Mouse (Mus musculus): ENCODE measurements around the gene Zfp473. TPM values are rescaled to one million over a fixed set of nuclear protein-coding genes. Genes with fewer than 3 reads are reported as not detected.
A peak's percentile ranks its signal among the peaks of the same experiment; 100 is the strongest.
"Not testable (repeated sequence)": the region's sequence is repeated elsewhere in the genome, so short reads cannot be mapped to it uniquely, and the experiment has no call there.

The Zfp473 gene
- total RNA-seq, 2 experiments from 2014 or later, result 1.1 to 1.3 TPM

DNA sequence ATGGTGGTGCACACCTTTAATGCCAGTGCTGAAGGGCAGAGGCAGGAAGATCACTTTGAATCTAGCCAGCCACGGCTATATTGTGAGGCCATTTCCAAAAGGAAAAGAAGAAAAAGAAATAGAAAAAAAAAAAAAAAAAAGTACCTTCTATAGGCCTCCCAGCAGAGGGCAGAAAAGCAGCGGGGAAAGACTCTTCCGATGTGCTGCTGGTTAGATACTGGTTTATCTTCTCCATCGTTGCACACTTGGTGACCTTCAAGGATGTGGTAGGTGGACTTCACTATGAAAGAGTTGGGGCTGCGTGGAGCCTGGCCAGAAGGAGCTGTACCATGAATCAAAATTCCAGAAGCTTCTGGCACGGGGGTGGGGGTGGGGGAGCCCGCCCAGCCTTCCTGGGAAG lies 26.5 kb downstream of the Zfp473 start:
- DNase-seq (ENCODE audit: low spot score in 2 of 2), result no peak

DNA sequence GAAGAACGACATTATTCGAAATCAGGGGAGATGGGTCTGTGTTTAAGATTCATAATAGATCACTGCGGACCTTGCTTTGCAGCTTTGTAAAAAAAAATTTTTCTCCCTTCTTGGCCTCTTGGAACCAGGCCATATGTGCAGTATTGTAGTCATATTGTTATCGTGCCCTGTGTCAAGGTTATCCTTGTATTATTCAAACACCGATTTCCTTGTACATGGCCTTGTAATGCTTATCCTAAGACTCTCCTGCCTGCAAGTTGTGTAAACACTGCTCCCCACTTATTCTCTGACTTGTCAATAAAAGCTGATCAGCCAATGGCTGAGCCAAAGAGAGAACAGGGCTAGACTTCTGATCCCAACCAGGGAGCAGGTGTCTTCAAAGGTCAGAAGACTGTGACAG lies 28.8 kb downstream of the Zfp473 start:
- no peak for DNase-seq (ENCODE audit: low spot score in 2 of 2)

DNA sequence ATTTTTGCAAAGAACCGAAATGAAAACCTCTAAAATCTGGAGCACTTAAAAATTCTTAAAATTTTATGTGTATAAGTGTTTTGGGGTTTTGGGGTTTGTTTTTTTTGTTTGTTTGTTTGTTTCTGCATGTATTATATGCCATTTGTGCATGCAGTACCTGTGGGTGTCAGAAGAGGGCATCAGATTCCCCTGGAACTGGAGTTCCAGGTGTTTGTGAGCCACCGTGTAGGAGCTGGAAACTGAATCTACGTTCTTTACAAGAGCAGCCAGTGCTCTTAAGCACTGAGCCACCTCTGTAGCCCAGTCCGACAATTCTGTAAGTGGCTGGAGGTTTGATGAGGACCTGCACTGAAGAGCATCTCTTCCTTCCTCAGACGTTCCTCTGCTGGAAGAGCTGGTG lies 41.0 kb downstream of the Zfp473 start:
- DNase-seq (ENCODE audit: low spot score in 2 of 2), result no peak

DNA sequence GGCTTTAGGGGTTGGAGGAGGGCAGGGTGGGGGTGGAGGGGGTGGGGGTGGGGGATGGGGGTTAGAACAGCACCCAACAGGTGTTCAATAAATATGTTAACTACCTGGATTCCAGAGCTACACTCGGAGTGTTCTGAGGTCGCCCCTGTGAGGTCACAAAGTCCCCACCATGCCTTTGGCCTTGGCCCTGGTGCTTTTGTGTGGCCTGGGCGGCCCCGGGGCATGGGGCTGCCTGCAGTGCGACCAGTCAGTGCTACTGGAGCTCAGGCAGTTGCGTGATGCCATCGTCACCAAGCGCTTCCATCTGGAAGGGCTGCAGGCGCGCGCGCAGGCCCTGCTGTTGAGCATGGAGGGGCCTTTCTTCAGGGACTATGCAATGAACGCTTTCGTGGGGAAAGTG lies 42.3 kb downstream of the Zfp473 start, which contains the start of gene Izumo2:
Izumo2 (plus strand) TSS at position 169 of the 400 bp plus-strand sequence.
- DNase-seq (ENCODE audit: low spot score in 2 of 2), result no peak

DNA sequence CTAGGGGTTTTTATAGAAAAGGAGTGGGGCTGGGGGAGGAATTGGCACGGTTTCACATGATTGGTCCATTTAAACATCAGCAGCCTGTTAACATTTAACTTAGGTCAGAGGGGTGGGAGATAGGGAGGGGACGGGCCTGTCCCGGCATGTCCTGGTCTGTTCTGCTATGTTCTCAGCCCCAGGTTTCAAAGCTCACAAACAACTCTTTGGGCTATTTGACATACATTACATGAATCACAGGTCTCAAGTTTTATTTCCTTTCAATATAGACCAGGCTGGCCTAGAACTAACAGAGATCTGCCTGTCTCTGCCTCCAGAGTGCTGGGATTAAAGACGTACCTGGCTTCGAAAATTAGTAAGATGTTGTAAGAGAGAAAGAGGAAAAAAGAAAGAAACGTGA lies 42.8 kb downstream of the Zfp473 start:
- DNase-seq (ENCODE audit: low spot score in 2 of 2), result not testable (repeated sequence)

DNA sequence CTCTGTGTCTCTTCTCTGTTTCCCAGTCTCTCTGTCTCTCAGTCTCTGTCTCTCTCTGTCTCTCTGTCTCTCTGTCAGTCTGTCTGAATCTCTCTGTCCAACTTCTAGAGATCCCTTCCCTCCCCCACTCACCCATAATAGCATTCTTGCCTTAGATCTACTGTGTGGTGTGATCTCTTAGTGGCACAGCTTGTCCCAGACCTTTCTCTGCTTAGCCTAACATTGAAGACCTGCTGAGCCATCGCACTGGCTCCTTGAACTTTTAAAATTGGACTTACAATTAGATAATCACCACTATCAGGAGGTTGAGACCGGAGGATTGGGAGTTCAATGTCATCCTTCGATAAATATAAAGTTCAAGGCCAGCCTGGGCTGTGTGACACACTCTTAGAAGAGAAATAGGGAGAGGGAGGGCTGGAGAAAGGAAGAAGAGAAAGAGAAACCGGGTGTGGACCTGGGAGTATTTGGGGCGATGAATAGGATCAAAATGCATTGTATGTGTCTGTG lies 43.6 kb downstream of the Zfp473 start:
- DNase-seq (ENCODE audit: low spot score in 2 of 2), result no peak

DNA sequence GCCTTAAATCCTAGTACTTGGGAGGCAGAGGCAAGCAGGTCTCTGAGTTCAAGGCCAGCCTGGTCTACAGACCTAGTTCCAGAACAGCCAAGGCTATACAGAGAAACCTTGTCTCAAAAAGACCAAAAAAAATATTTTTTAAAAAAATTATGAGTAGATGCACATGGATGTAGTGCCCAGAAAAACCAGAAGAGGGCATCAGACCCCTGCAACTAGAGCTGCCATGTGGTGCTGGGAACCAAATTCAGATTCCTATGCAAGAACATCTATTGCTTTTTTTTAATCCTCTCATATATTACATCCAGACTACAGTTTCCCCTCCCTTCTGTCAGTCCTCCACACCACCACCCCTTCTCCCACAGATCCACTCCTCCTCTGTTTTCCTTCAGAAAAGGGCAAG lies 44.5 kb downstream of the Zfp473 start:
- no peak for DNase-seq (ENCODE audit: low spot score in 2 of 2)

DNA sequence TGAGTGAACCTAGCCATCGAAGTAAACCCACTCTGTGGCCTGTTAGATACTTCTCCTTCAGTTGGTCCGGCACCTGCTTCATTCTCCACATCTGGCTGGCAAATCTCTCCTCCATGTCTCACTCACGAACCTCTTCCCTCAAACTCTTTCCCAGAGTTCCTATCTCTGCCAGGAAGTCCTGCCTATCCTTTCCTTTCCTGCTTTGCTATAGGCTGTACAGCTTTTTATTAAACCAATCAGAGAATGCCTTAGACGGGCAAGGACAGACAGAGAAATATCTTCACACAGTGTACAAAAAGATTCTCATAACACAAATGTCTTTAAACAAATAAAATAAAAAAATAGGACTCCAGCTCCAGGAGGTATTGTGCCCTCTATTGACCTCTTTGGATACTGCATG lies 45.8 kb downstream of the Zfp473 start:
- DNase-seq (ENCODE audit: low spot score in 2 of 2), result no peak

DNA sequence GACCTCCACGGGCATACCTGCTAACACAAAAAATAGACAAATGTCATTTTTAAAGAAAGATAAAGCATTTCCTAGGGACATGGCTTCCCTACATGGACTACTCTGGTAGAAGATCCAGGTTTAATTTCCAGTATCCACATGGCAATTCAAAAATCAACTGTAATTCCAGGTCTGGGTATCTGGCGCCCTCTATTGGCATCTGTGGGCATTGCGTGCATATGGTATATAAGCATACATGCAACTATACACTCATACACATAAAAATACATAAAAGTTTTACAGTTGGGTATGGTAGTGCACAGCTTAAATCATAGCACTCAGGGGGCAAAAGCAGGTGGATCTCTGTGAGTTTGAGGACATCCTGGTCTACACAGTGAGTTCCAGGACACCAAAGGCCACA lies 46.5 kb downstream of the Zfp473 start:
- no peak for DNase-seq (ENCODE audit: low spot score in 2 of 2)

DNA sequence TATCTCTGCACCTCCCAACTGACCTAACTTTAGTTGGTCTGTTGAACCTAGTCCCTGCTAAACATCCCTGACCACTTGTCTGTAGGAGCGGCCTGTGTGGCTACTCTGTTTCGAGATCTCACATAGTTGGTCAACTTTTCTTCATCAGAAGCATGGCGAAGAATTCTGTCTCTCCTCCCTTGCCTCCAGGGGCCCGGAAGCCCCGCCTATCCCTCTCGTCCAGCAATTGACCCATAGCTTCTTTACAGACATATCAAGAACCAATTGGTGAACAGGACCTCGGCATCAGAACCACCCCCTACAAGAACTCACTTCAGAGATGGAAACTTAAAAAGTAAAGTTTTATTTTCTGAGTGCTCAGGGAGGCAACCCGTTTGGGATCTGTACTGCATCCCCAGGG lies 47.9 kb downstream of the Zfp473 start:
- no peak for DNase-seq (ENCODE audit: low spot score in 2 of 2)

DNA sequence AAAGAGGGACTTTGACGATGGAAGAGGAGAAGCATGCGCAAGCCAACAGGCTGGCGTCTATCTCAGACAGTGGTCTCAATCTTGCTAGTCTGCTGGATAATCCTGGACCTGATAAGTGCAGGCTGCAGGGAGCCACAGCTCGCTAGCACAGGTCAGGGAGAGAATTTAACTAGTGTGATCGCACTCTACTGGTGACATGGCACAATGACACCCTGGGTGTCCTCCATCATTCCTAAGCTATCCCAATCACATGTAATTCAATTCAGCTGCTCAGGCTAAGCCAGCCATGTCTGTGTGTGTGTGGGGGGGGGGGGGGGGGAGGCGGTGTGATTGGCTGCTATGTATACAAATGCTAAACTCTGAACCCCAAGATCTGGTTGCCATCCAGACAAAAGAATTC lies 48.9 kb downstream of the Zfp473 start:
- no peak for DNase-seq (ENCODE audit: low spot score in 2 of 2)

DNA sequence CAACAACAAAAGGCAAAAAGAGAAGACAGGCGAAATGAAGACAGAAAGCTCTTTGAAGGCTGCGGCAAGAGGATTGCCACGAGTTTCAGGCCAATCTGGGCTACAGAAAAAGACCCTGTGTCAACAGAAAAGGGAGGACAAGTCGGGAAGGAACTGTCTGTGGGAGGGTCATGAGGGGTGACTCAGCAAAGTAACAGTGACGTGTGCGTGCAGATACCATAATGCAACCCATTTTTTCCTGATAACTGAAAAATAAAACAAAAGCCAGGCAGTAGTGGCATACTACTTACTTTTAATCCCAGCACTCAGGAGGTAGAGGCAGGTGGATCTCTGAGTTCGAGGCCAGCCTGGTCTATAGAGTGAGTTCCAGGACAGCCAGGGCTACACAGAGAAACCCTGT lies 52.9 kb downstream of the Zfp473 start:
- DNase-seq (ENCODE audit: low spot score in 2 of 2), result no peak

DNA sequence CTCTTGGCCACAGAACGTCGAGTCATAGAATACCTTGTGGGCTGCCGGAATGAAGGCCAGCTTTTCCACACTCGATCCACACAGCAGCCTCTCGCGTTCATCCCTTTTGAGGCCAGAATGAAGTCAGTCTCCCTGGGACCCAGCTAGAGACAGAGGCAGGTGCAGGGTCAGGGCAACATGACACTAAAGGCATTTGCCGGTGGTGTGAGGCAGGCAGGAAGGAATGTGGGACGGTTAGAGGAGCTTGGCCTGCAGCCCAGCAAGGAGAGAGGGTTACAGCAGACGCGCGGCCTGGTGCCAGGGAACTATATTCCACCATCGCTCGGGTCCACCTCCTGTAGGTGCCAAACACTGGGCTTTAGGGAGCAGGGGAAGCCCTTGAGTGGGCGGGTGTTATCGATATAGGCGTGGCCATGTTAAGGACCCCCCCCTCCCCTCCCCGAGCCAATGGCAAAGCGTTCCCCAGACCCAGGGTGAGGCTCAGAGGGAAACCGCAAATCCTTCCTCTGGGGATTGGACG lies 53.6 kb downstream of the Zfp473 start:
- peak; percentile 19 to 27 for DNase-seq (ENCODE audit: low spot score in 2 of 2)

DNA sequence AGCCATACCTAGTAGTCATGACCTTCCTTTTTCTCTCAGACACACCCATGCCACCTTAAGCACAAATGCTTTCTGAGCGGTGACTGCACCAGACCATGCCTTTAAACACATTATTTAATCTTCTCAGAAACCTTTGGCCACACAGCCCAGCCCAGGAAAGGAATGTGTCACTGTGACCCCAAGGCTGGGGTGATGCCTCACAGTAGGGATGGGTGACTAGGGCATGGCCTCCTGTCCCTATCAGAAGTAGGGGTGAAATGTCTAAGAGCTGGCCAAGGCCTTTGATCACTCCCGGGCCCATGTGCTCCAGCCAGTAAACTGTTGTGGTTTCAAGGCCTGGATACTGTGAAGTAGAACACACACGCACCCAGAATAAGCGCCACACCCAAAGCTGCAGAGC lies 55.6 kb downstream of the Zfp473 start:
- DNase-seq (ENCODE audit: low spot score in 2 of 2), result no peak

DNA sequence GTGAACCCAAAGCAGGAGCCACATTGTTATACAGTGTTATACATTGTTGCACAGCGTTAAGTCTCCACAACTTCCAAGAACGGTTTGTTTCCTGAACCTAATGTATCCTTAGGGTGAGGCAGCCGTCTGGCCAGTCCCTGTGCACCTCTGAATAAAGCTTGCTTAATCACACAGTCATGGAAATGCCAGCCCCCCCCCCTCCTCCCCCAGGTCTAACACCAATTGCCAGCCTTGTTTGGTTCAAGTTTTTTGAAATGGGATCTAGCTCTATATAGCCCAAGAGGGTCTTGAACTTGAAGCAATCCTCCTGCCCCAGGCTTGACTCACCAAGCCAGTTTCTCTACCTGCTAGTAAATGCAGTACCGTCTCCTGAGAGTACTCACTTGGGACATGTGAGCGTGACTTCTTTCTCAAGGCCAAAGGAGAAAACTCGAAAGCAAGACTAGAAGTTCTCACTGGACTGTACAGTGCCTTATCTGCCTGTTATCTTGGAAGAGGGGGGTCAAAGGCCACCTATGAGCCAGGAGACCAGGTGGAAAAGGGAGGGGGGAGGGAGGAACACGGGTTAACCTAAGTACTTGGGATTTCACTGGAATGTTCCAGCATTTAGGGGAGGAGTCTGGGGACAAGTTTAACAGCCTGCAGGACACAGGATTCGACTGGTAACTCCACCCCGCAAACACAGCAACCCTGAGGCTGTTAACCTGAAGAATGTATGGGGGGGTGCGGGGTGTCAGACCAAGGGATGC lies 57.2 kb downstream of the Zfp473 start:
- DNase-seq (ENCODE audit: low spot score in 2 of 2), result no peak

DNA sequence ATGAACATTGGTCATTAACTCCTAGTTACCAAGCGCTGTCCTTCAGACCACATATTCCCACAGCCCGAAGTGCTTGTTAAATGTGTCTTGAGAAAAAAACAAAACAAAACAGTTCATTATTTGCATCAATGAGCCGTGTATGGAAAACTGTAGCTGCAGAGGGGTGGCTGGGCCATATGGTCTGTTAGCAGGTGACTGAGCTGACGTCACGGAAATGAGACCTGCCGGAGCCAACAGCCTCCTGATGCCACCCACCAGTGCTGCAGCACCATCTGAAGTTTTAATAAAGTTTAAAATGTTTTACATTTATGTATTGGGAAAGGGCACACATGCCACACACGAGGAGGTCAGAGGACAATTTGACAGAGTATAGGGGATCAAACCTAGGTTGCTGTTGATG lies 61.5 kb downstream of the Zfp473 start:
- no peak for DNase-seq (ENCODE audit: low spot score in 2 of 2)

DNA sequence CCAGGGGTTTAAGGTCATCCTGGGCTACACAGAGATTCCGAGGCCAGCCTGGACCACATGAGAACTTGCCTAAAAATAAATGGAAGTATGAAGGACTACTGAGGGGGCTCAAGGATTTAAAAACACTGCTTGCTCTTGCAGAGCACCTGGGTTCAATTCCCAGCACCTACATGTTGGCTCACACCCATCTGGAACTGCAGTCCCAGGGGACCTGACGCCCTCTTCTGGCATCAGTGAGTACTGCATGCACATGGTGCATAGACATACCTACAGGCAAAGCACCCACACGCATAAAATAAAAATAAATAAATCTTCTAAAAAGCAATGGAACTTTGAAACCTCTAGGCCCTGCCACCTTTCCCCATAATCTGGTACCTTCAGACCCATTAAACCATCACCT lies 62.0 kb downstream of the Zfp473 start:
- no peak for DNase-seq (ENCODE audit: low spot score in 2 of 2)

DNA sequence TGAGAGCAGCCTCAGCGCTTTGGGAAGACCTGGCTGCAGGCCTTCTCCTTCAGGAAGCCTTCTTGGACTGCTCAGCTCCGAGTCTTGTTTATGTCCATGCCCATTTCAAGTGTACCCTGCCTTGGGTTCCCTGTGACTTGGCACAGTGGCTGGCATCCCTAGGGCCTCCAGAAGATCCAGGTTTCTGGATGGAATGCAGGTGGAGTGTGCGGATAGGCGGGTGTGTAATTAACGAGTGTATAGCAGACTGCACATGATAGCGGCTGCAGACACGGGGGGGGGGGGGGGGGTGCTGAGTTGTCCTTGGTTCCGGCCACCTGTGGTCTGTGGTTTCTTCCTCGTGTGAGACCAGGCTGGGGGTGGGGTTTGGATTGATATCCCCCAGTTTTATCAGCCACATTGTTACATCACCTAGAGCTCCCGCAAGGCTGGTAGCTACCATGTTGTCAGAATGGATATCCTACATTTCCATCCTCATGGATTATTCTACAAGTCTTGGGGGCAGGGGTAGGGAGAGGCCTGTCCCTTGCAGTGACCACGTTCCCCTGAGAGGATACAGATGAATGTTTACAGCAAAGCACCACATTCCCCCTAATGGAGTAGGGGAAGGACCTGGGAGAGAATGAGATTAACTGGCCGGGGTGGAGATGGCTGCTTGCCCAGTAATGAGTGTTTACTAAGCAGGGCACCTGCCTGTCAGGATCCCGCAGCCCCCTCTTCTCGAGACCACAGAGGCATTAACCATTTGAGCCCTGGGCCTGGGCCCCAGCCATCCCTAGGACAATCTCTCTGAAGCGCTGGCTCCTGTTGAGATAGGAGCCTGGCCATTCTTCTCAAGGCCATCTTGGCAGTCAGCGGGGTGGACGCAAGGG lies 65.1 kb downstream of the Zfp473 start:
- DNase-seq (ENCODE audit: low spot score in 2 of 2), result no peak

DNA sequence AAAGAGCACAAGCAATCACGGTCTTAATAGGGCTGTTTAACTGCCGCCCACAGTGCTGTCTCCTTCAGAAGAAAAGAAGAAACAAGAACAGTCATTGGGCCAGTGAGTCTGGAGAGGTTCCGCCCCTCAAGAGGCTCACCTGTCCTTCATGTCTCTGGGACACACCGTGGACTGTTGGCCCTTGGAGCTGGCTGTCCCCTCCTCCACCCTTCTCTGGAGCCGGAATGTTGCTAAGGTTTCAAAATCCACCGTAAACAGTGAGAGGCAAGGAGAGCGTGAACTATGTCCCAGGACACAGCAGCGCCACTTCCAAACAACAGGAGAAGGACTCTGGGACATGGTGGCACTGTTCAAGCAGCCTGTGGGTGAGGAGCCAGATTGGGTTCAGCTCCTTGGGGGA lies 67.2 kb downstream of the Zfp473 start:
- DNase-seq (ENCODE audit: low spot score in 2 of 2), result no peak

Measured in adrenal gland, postnatal 4 days (tissue).